In genomic region chr5:10562321-10562720, GRCm38 (mm10) we compare ENCODE assay signal across 20 mouse cellular contexts.
DNase-seq lines count a peak whose midpoint lies in the region; ATAC-seq and TF ChIP-seq lines count a peak whose summit lies in the region.
"Had no signal": no experiment of that assay in that cellular context is flagged by ENCODE, and none has a peak within 500 bp of the region (broad histone marks: within the 10 kb centered on the region; RNA-seq: fewer than 3 reads in every experiment).

No protein-coding gene starts in this region.

- no peak overlapping the region for H3K4me2 ChIP-seq in midbrain, embryonic 12.5 days (replicated peaks)
- H3K4me2 ChIP-seq in midbrain, embryonic 15.5 days = no peak overlapping the region
- no peak overlapping the region for H3K4me2 ChIP-seq in midbrain, embryonic 16.5 days (ENCODE audit: low read length)
- H3K4me2 ChIP-seq: heart, embryonic 11.5 days; limb, embryonic 15.5 days; midbrain, embryonic 13.5 days had no signal

- no peak overlapping the region for H3K4me3 ChIP-seq in midbrain, embryonic 12.5 days
- H3K4me3 ChIP-seq in midbrain, embryonic 15.5 days = no peak overlapping the region
- H3K4me3 ChIP-seq in left cerebral cortex, adult 2 months = no peak overlapping the region
- H3K4me3 ChIP-seq in midbrain, embryonic 16.5 days (ENCODE audit: low read depth, low read length) = no peak overlapping the region
- H3K4me3 ChIP-seq: limb, embryonic 15.5 days; midbrain, embryonic 13.5 days had no signal

- no peaks in the 10 kb centered on the region for H3K9me3 ChIP-seq in midbrain, embryonic 12.5 days
- H3K9me3 ChIP-seq in midbrain, embryonic 15.5 days = no peaks in the 10 kb centered on the region
- no peaks in the 10 kb centered on the region for H3K9me3 ChIP-seq in midbrain, embryonic 16.5 days (replicated peaks; ENCODE audit: control insufficient read depth, low read length, poor library complexity, severe bottlenecking)
- H3K9me3 ChIP-seq: limb, embryonic 15.5 days; midbrain, embryonic 13.5 days had no signal

- H3K4me1 ChIP-seq in midbrain, embryonic 12.5 days = no peaks in the 10 kb centered on the region
- H3K4me1 ChIP-seq in midbrain, embryonic 15.5 days = no peaks in the 10 kb centered on the region
- no peaks in the 10 kb centered on the region for H3K4me1 ChIP-seq in midbrain, embryonic 16.5 days (ENCODE audit: control insufficient read depth, insufficient read depth, low read length)
- H3K4me1 ChIP-seq: limb, embryonic 15.5 days; midbrain, embryonic 13.5 days had no signal

- TF ChIP-seq CTCF in left cerebral cortex, adult 2 months (IDR thresholded peaks at IDR 0.05) = no peak

- 42% methylated on average over 5 of the region's 5 CpGs for WGBS in midbrain, embryonic 12.5 days
- 43% methylated on average over 5 of the region's 5 CpGs for WGBS in midbrain, embryonic 15.5 days
- WGBS in midbrain, embryonic 16.5 days = 38% methylated on average over 5 of the region's 5 CpGs

- 0 out of 2 replicates have a peak, but pooled peaks have one; percentile 56 for ATAC-seq in midbrain, embryonic 12.5 days (ENCODE audit: low FRiP score, low read depth)
- ATAC-seq in midbrain, embryonic 15.5 days (replicated peaks) = no peak
- no peak for ATAC-seq in midbrain, embryonic 16.5 days
- ATAC-seq: forebrain, postnatal 0 days; hindbrain, postnatal 0 days; liver, postnatal 0 days; midbrain, embryonic 13.5 days had no signal

- no peak overlapping the region for H3K9ac ChIP-seq in midbrain, embryonic 12.5 days (replicated peaks)
- no peak overlapping the region for H3K9ac ChIP-seq in midbrain, embryonic 15.5 days
- no peak overlapping the region for H3K9ac ChIP-seq in midbrain, embryonic 16.5 days (ENCODE audit: low read depth, low read length)
- H3K9ac ChIP-seq: forebrain, postnatal 0 days; limb, embryonic 15.5 days; liver, postnatal 0 days; midbrain, embryonic 13.5 days had no signal

- peak; percentile 9 to 21 for DNase-seq in frontal cortex, postnatal 25 days (ENCODE audit: low spot score in 2 of 2)
- peak; percentile 37 to 43 for DNase-seq in left cerebral cortex, adult 2 months (ENCODE audit: extremely low spot score in 1 of 2, low spot score in 2 of 2)
- peak; percentile 51 to 86 for DNase-seq in right cerebral cortex, postnatal 36 days (ENCODE audit: low spot score in 2 of 2)
- DNase-seq in kidney, postnatal 4 days = no peak
- DNase-seq in spleen, adult 18-20 months = no peak
- DNase-seq: B cell, adult 2 months; cerebellum, adult 2 months; forebrain, postnatal 0 days; heart, postnatal 36 days; kidney, adult 8-10 months; liver, postnatal 0 days had no signal

- no peak overlapping the region for H3K27ac ChIP-seq in midbrain, embryonic 12.5 days (replicated peaks)
- H3K27ac ChIP-seq in midbrain, embryonic 15.5 days = no peak overlapping the region
- peak overlapping the region; percentile 74 for H3K27ac ChIP-seq in left cerebral cortex, adult 2 months
- H3K27ac ChIP-seq in midbrain, embryonic 16.5 days (ENCODE audit: low read length) = no peak overlapping the region
- H3K27ac ChIP-seq: hindbrain, postnatal 0 days; limb, embryonic 15.5 days; macrophage; midbrain, embryonic 13.5 days; stomach, postnatal 0 days had no signal

- no peaks in the 10 kb centered on the region for H3K27me3 ChIP-seq in midbrain, embryonic 12.5 days
- H3K27me3 ChIP-seq in midbrain, embryonic 15.5 days (replicated peaks) = no peaks in the 10 kb centered on the region
- H3K27me3 ChIP-seq in midbrain, embryonic 16.5 days (ENCODE audit: control insufficient read depth, insufficient read depth, low read depth, low read length) = no peaks in the 10 kb centered on the region
- H3K27me3 ChIP-seq: limb, embryonic 15.5 days; midbrain, embryonic 13.5 days had no signal

- H3K36me3 ChIP-seq in midbrain, embryonic 12.5 days = no peaks in the 10 kb centered on the region
- no peaks in the 10 kb centered on the region for H3K36me3 ChIP-seq in midbrain, embryonic 15.5 days (replicated peaks)
- no peaks in the 10 kb centered on the region for H3K36me3 ChIP-seq in midbrain, embryonic 16.5 days (ENCODE audit: control insufficient read depth, insufficient read depth, low read length)
- H3K36me3 ChIP-seq: limb, embryonic 15.5 days; midbrain, embryonic 13.5 days had no signal

- intact Hi-C loops in left cerebral cortex, adult 2 months (cut with DNase I) = loop anchor here (5.0 to 10.0 kb wide), 3 partner anchors 650 to 1398 kb away; partner anchors contain the start of gene Dmtf1

Comparison
In these comparisons a context has a peak if more than half of its experiments do, and no peak if none do; other contexts are left out.
1. DNase-seq: peak in frontal cortex, postnatal 25 days (2 of 2), left cerebral cortex, adult 2 months (2 of 2) and right cerebral cortex, postnatal 36 days (2 of 2); none in kidney, postnatal 4 days (0 of 2) and spleen, adult 18-20 months (0 of 2).